7 mouse cellular contexts compared by ENCODE assay signal in the genomic region with DNA sequence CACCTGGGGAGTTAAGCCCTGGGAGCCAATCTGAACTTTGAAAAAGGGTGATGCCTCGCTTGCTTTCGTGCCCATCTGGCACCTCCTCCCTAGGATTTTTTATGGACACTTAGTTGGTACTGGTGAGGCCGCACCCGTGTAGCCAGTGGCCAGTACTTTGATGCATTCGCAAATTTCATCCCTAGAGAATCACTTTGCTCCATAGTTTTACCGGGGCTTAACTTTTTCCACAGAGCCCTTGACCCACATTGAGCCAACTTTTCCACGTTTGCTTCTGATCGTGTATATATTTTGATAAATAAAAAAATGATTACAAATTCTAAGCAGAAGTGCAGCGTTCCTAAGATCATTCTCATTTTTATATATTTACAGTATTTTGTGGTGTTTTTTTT. TPM values are rescaled to one million over a fixed set of nuclear protein-coding genes. Genes with fewer than 3 reads are reported as not detected.
DNase-seq lines count a peak whose midpoint lies in the region; ATAC-seq and TF ChIP-seq lines count a peak whose summit lies in the region.

No protein-coding gene starts in this region.

- H3K4me1 ChIP-seq in neural tube, embryonic 11.5 days (ENCODE audit: control insufficient read depth, insufficient read depth, low read length), result no peaks in the 10 kb centered on the region
- no peaks in the 10 kb centered on the region for H3K4me1 ChIP-seq in forebrain, embryonic 11.5 days (replicated peaks; ENCODE audit: control insufficient read depth, insufficient read depth, low read length)
- 0 out of 2 replicates have a peak, but pooled peaks cover 4% of the 10 kb centered on the region for H3K4me1 ChIP-seq in liver, embryonic 11.5 days (replicated peaks; ENCODE audit: control insufficient read depth, insufficient read depth, low read length)
- no peaks in the 10 kb centered on the region for H3K4me1 ChIP-seq in stomach, postnatal 0 days (replicated peaks; ENCODE audit: control insufficient read depth, insufficient read depth)

- H3K27ac ChIP-seq in neural tube, embryonic 11.5 days (ENCODE audit: low read depth, low read length), result 0 out of 2 replicates have a peak overlapping the region, but pooled peaks have one; percentile 44
- 0 out of 2 replicates have a peak overlapping the region, but pooled peaks have one; percentile 18 for H3K27ac ChIP-seq in forebrain, embryonic 11.5 days (ENCODE audit: low read depth, low read length)
- no peak overlapping the region for H3K27ac ChIP-seq in liver, embryonic 11.5 days (ENCODE audit: low read depth, low read length)
- H3K27ac ChIP-seq in stomach, postnatal 0 days (replicated peaks), result peak overlapping the region; percentile 84

- DNase-seq in neural tube, embryonic 11.5 days (ENCODE audit: low spot score), result no peak
- no peak for DNase-seq in neural tube, embryonic 10.5 days (ENCODE audit: extremely low spot score, low spot score)
- DNase-seq in forebrain, embryonic 11.5 days (ENCODE audit: low spot score), result no peak
- no peak for DNase-seq in liver, embryonic 11.5 days (ENCODE audit: low spot score)
- DNase-seq in stomach, postnatal 0 days (ENCODE audit: low spot score), result no peak
- DNase-seq in cerebellum, postnatal 10 days, result no peak
- no peak for DNase-seq in right cerebral cortex, postnatal 10 days (ENCODE audit: low spot score in 2 of 2)

- H3K9ac ChIP-seq in neural tube, embryonic 11.5 days (ENCODE audit: low read length), result peak overlapping the region; percentile 73
- peak overlapping the region; percentile 74 for H3K9ac ChIP-seq in forebrain, embryonic 11.5 days (ENCODE audit: low read length)
- H3K9ac ChIP-seq in liver, embryonic 11.5 days (ENCODE audit: low read depth, low read length), result peak overlapping the region; percentile 78
- peak overlapping the region; percentile 67 for H3K9ac ChIP-seq in stomach, postnatal 0 days (ENCODE audit: low read length)

- no peaks in the 10 kb centered on the region for H3K36me3 ChIP-seq in neural tube, embryonic 11.5 days (ENCODE audit: control insufficient read depth, insufficient read depth, low read length)
- no peaks in the 10 kb centered on the region; the same call in 1 of the 2 replicates for H3K36me3 ChIP-seq in forebrain, embryonic 11.5 days (ENCODE audit: control insufficient read depth, insufficient read depth, low read length)
- H3K36me3 ChIP-seq in liver, embryonic 11.5 days (ENCODE audit: control insufficient read depth, insufficient read depth, low read length), result no peaks in the 10 kb centered on the region
- H3K36me3 ChIP-seq in stomach, postnatal 0 days (ENCODE audit: control insufficient read depth, insufficient read depth, low read length), result no peaks in the 10 kb centered on the region

- WGBS in neural tube, embryonic 11.5 days, result 15% methylated on average over 9 of the region's 9 CpGs
- 26% methylated on average over 9 of the region's 9 CpGs for WGBS in forebrain, embryonic 11.5 days
- WGBS in liver, embryonic 11.5 days, result 13% methylated on average over 9 of the region's 9 CpGs
- 18% methylated on average over 9 of the region's 9 CpGs for WGBS in stomach, postnatal 0 days

- no peak for ATAC-seq in neural tube, embryonic 11.5 days (ENCODE audit: insufficient read depth, low FRiP score, low TSS enrichment)
- ATAC-seq in forebrain, embryonic 11.5 days (replicated peaks; ENCODE audit: low FRiP score), result no peak
- ATAC-seq in liver, embryonic 11.5 days (replicated peaks; ENCODE audit: low FRiP score), result no peak
- ATAC-seq in stomach, postnatal 0 days (ENCODE audit: low FRiP score, low TSS enrichment), result no peak

- peak overlapping the region; percentile 64 for H3K4me3 ChIP-seq in neural tube, embryonic 11.5 days (ENCODE audit: low read depth, low read length)
- peak overlapping the region; percentile 60 for H3K4me3 ChIP-seq in forebrain, embryonic 11.5 days (ENCODE audit: low read depth, low read length)
- H3K4me3 ChIP-seq in liver, embryonic 11.5 days (ENCODE audit: low read depth, low read length), result peak overlapping the region; percentile 76
- H3K4me3 ChIP-seq in stomach, postnatal 0 days (ENCODE audit: low read depth, low read length), result peak overlapping the region; percentile 73

- H3K27me3 ChIP-seq in neural tube, embryonic 11.5 days (ENCODE audit: control insufficient read depth, insufficient read depth, low read length), result no peaks in the 10 kb centered on the region
- no peaks in the 10 kb centered on the region for H3K27me3 ChIP-seq in forebrain, embryonic 11.5 days (ENCODE audit: control insufficient read depth, insufficient read depth, low read length)
- no peaks in the 10 kb centered on the region for H3K27me3 ChIP-seq in liver, embryonic 11.5 days (replicated peaks; ENCODE audit: control insufficient read depth, insufficient read depth, low read length)
- no peaks in the 10 kb centered on the region for H3K27me3 ChIP-seq in stomach, postnatal 0 days (ENCODE audit: control insufficient read depth, insufficient read depth, low read length)

- no peak for TF ChIP-seq EP300 in stomach, postnatal 0 days (optimal IDR thresholded peaks at IDR 0.05)

- peak overlapping the region; percentile 41 for H3K4me2 ChIP-seq in neural tube, embryonic 11.5 days (ENCODE audit: low read depth)
- peak overlapping the region; percentile 49 for H3K4me2 ChIP-seq in forebrain, embryonic 11.5 days (ENCODE audit: low read depth, low read length, severe bottlenecking)
- peak overlapping the region; percentile 65 for H3K4me2 ChIP-seq in liver, embryonic 11.5 days
- peak overlapping the region; percentile 50 for H3K4me2 ChIP-seq in stomach, postnatal 0 days (replicated peaks; ENCODE audit: low read depth)

- no peaks in the 10 kb centered on the region for H3K9me3 ChIP-seq in neural tube, embryonic 11.5 days (ENCODE audit: control insufficient read depth, low read length)
- no peaks in the 10 kb centered on the region for H3K9me3 ChIP-seq in forebrain, embryonic 11.5 days (ENCODE audit: control insufficient read depth, low read length)
- no peaks in the 10 kb centered on the region for H3K9me3 ChIP-seq in liver, embryonic 11.5 days (ENCODE audit: control insufficient read depth, low read length)
- no peaks in the 10 kb centered on the region for H3K9me3 ChIP-seq in stomach, postnatal 0 days (ENCODE audit: control insufficient read depth, low read length)

- TF ChIP-seq CTCF in stomach, postnatal 0 days (IDR thresholded peaks at IDR 0.05; ENCODE audit: low read depth), result no peak

RNA-seq across cellular contexts. Expression of a gene that starts 0.8 kb away (rescaled TPM):
- polyA plus RNA-seq in neural tube, embryonic 11.5 days (2014; fragmentation: Nextera tagmentation; extraction: Ambion mirVana), result 138 and 144 TPM in 2 replicates
- polyA plus RNA-seq in forebrain, embryonic 11.5 days (2014; fragmentation: Nextera tagmentation; extraction: Ambion mirVana), result 172 and 188 TPM in 2 replicates
- polyA plus RNA-seq in liver, embryonic 11.5 days (2014; fragmentation: Nextera tagmentation; extraction: Ambion mirVana), result 139 and 142 TPM in 2 replicates
- polyA plus RNA-seq in stomach, postnatal 0 days (2015; fragmentation: Nextera tagmentation; extraction: Ambion mirVana), result 78.5 and 83.2 TPM in 2 replicates

RNA-seq across cellular contexts. Expression of a gene that starts 41.6 kb away (rescaled TPM):
- 14.9 and 15.1 TPM in 2 replicates for polyA plus RNA-seq in neural tube, embryonic 11.5 days (2014; fragmentation: Nextera tagmentation; extraction: Ambion mirVana)
- 10.8 and 17.6 TPM in 2 replicates for polyA plus RNA-seq in forebrain, embryonic 11.5 days (2014; fragmentation: Nextera tagmentation; extraction: Ambion mirVana)
- 0.29 TPM in 2 replicates for polyA plus RNA-seq in liver, embryonic 11.5 days (2014; fragmentation: Nextera tagmentation; extraction: Ambion mirVana)
- polyA plus RNA-seq in stomach, postnatal 0 days (2015; fragmentation: Nextera tagmentation; extraction: Ambion mirVana), result 1.3 and 1.4 TPM in 2 replicates
